Mouse (Mus musculus) Muller cell, postnatal 12 days (primary cell): ENCODE measurements at regions not wholly inside any gene's neighbourhood (a gene's known extent, or its start where the extent isn't known, plus 50 kb on each side); places are given as distances from the start of the nearest gene placed in this dataset.
A peak's percentile ranks its signal among the peaks of the same experiment; 100 is the strongest.

ENCODE experiments used
- DNase-seq: peaks from one replicate; pipeline ENCODE4 v3.0.0-alpha.2; 2015; ENCODE audit errors: inconsistent ontology term

GRCm38 (mm10) chr2:30525295-30525694 is 51.3 kb upstream of the Ier5l start:
- no peak for DNase-seq

- no peak for DNase-seq
These were observed 51.8 kb upstream of the Ier5l start for GRCm38 (mm10) chr2:30525831-30526230.

GRCm38 (mm10) chr2:30527495-30527894 is 53.5 kb upstream of the Ier5l start:
- peak; percentile 80 for DNase-seq

DNA sequence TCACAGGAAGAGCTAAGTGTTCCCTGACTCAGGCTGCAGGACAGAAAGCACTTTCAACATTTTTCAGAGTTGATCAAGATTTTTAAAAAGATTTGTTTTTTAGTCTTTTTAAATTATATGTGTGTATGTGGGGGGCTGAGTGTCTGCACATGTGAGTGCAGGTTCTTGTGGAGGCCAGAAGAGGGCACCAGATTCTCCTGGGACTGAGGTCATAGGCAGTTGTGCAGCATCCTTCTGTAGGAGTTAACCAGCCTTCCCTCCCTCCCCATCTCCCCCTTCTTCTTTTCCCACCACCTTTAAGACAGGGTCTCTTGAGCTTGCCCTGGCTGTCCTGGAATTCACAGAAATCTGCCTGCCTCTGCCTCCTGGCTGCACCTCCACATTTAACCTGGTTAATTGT is 58.9 kb upstream of the Ier5l start:
- DNase-seq = no peak

DNA sequence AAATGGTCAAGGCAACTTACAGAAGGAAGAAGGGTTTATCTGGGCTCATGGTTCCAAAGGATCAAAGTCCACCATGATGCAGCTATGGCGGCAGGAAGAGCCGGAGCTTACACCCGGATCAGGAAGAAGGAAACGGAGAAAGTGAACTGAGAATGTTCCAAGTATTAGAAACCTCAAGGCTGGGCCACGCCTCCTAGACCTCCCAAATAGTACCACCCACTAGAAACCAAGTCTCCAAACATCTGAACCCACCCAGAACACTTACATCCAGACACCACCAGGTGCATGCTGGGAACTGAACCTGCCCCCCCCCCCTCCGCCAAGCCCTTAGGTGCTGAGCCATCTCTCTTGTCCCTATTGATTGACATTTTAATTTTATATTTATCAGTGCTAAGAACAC is 59.3 kb upstream of the Ier5l start:
- DNase-seq = no peak

DNA sequence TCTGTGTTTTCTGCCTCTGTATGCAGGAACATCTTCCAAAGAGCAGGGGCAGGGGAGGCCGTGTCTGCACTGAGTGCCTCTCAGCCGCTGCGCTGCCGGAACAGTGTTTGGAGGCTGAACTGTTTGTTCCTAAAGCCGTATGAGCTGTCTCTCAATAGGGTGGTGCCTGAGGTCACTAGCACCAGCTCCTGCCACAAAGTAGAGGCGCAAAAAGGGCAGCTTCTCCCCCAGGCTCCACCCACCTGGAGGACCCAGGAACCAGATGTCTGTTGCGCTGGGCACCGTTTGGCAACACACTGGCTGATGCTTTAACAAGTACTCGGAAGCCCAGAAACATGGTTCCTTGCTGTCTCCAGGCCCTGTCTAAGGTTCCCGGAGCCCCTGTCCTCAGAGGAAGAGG is 60.4 kb upstream of the Cstad start:
- no peak for DNase-seq

- no peak for DNase-seq
These were observed 55.5 kb upstream of the Cstad start for GRCm38 (mm10) chr2:30539305-30539704.

GRCm38 (mm10) chr2:30541541-30541940 is 53.3 kb upstream of the Cstad start:
- no peak for DNase-seq

DNA sequence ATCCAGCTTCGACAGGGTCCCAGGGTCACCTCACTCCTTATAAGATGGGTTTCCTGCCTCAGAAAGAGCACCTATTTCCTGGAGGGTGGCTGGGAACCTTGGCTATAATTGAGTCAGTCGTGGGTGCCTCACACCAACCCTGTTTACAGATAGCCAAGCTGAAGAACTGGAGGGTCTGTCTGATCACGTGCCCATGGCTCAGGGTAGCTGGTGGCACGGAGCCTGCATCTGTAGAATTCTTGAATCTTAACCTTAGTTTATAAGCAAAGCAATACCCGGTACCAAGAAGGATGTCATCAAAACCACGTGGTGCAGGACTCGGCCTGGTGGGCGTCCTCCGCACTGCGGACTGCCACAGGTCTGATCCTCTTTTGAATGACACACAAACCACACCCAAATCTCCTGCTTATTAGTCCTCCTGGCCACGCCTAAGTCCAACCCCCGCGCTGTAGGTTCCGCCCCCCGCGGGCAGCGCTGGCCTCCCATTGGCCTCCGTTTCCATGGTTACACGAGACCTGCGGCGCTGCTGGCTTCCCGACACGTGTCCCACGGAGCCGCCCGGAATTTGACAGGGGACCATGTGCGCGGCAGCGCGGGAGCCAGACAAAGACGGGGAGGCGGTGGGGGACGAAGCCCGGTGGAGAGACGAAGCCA is 49.9 kb upstream of the Cstad start:
- DNase-seq = peak; percentile 97
